In the genomic region with DNA sequence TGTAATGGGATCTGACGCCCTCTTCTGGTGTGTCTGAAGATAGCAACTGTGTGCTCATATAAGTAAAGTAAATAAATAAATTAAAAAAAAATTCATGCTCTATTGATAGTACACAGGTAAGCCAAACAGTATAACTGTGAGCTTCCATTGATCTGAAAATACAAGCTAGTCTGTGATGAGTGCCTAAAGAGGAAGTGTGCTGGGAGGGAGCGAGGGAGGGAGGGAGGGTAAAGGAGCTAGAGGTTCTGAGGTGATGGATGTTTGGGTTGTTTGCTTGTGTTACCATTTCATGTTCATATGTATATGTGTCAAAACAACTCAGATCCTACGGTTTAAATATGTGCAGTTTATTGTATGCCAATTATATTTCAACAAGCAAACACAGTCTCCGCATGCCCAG, we compare ENCODE assay signal across 1 mouse cellular context.
TF ChIP-seq lines count a peak whose summit lies in the region.

No protein-coding gene starts in this region.

TF ChIP-seq in MEL, 35 proteins besides CTCF, POLR2A, EP300 and RAD21 (continued from another document):
- TF ChIP-seq POLR2AphosphoS2 (IDR thresholded peaks at IDR 0.05; ENCODE audit: low read length) (no peak), ZNF384 (IDR thresholded peaks at IDR 0.05; ENCODE audit: low read depth, low read length) (no peak), NRF1 (IDR thresholded peaks at IDR 0.05; ENCODE audit: insufficient read depth, low read depth, low read length, poor library complexity, severe bottlenecking) (no peak), SMC3 (IDR thresholded peaks at IDR 0.05; ENCODE audit: low read depth, low read length) (no peak), USF2 (IDR thresholded peaks at IDR 0.05; ENCODE audit: borderline replicate concordance in 1 of 2, insufficient read depth in 1 of 2, low read depth in 1 of 2, low read length in 2 of 2) (no peak), MXI1 (IDR thresholded peaks at IDR 0.05; ENCODE audit: low read depth, low read length) (no peak), GABPA (IDR thresholded peaks at IDR 0.05; ENCODE audit: low read depth, low read length) (no peak), BHLHE40 (IDR thresholded peaks at IDR 0.05; ENCODE audit: borderline replicate concordance, low read depth, low read length) (no peak), ELF1 (IDR thresholded peaks at IDR 0.05; ENCODE audit: low read depth, low read length) (no peak), ZKSCAN1 (IDR thresholded peaks at IDR 0.05; ENCODE audit: low read depth, low read length) (no peak), POLR2AphosphoS5 (IDR thresholded peaks at IDR 0.05; ENCODE audit: borderline replicate concordance, low read depth, low read length) (no peak), MYC (IDR thresholded peaks at IDR 0.05; ENCODE audit: low read depth, low read length) (no peak), ETS1 (IDR thresholded peaks at IDR 0.05; ENCODE audit: low read depth, low read length) (no peak), E2F4 (IDR thresholded peaks at IDR 0.05; ENCODE audit: borderline replicate concordance, low read depth, low read length) (no peak)
